ENCODE assay signal across 21 mouse cellular contexts in the genomic region with DNA sequence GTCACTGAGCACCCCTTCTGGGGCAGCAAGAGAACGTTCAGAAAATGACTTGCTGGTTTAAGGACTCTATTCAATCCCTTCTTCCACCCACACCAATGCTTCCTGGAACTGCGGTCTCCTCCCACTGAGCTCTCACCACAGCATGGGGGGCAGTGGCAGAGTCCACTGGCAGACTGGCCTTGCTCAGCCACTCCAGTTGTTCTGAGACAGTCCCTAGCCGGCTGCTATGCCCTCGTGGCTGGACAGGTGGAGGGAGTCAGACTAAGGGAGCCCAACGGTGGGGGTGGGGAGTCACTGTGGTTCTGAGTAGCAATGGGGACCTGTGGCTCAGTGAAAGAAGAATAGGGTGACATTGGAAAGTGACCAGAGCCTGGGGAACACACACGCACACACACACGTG. TPM values are rescaled to one million over a fixed set of nuclear protein-coding genes. Genes with fewer than 3 reads are reported as not detected.
DNase-seq lines count a peak whose midpoint lies in the region; ATAC-seq and TF ChIP-seq lines count a peak whose summit lies in the region.
"Had no signal": no experiment of that assay in that cellular context is flagged by ENCODE, and none has a peak within 500 bp of the region (broad histone marks: within the 10 kb centered on the region; RNA-seq: fewer than 3 reads in every experiment).

No protein-coding gene starts in this region.

- no peaks in the 10 kb centered on the region; the same call in 1 of the 2 replicates for H3K27me3 ChIP-seq in thymus, adult 2 months (ENCODE audit: control insufficient read depth, insufficient read depth, low read length)
- peaks cover 18% of the 10 kb centered on the region for H3K27me3 ChIP-seq in megakaryocyte, embryonic 14.5 days (replicated peaks)

- TF ChIP-seq CTCF in thymus, adult 2 months (IDR thresholded peaks at IDR 0.05; ENCODE audit: borderline replicate concordance, control insufficient read depth, extremely low read depth, insufficient read depth, low read length, poor library complexity): no peak

- DNase-seq in CD4-positive, CD25-positive, alpha-beta regulatory T cell, adult 2 months (ENCODE audit: low read depth, low spot score): peak; percentile 5
- DNase-seq in thymus, adult 2 months: peak; percentile 12
- no peak for DNase-seq in thymus, postnatal 0 days (ENCODE audit: low spot score)
- DNase-seq in thymus, postnatal 36 days: peak; percentile 11 to 27
- DNase-seq in cerebellum, adult 8-10 months: no peak
- DNase-seq in cerebellum, postnatal 4 days (ENCODE audit: low spot score in 2 of 2): no peak
- DNase-seq: cerebellum, adult 11 months; gastrocnemius, postnatal 36 days; heart, postnatal 14 days had no signal

- no peak overlapping the region for H3K4me3 ChIP-seq in thymus, adult 2 months (ENCODE audit: control insufficient read depth, insufficient read depth, low read length)
- peak overlapping the region; percentile 82 for H3K4me3 ChIP-seq in megakaryocyte, embryonic 14.5 days (replicated peaks)
- H3K4me3 ChIP-seq: forebrain, embryonic 10.5 days; heart, embryonic 10.5 days; hindbrain, embryonic 13.5 days; intestine, embryonic 15.5 days; left cerebral cortex, adult 2 months; limb, embryonic 12.5 days; liver, embryonic 15.5 days had no signal

- no peaks in the 10 kb centered on the region for H3K36me3 ChIP-seq in thymus, adult 2 months (ENCODE audit: control insufficient read depth, insufficient read depth, low read length)
- H3K36me3 ChIP-seq in megakaryocyte, embryonic 14.5 days (replicated peaks; ENCODE audit: low read length): peaks cover 14% of the 10 kb centered on the region
- H3K36me3 ChIP-seq: hindbrain, embryonic 13.5 days; intestine, embryonic 15.5 days; liver, embryonic 15.5 days had no signal

- no peak for TF ChIP-seq POLR2A in thymus, adult 2 months (IDR thresholded peaks at IDR 0.05; ENCODE audit: control insufficient read depth, extremely low read depth, insufficient read depth, low read length, poor library complexity)

- H3K4me1 ChIP-seq in thymus, adult 2 months (replicated peaks; ENCODE audit: control insufficient read depth, insufficient read depth, low read length): peaks cover 29% of the 10 kb centered on the region
- H3K4me1 ChIP-seq in megakaryocyte, embryonic 14.5 days: peaks cover 94% of the 10 kb centered on the region

- H3K9me3 ChIP-seq in megakaryocyte, embryonic 14.5 days: no peaks in the 10 kb centered on the region
- H3K9me3 ChIP-seq: heart, embryonic 10.5 days; hindbrain, embryonic 13.5 days; intestine, embryonic 15.5 days; limb, embryonic 12.5 days; liver, embryonic 15.5 days had no signal

- 7% methylated on average over 7 of the region's 7 CpGs for WGBS in thymus, adult 2 months

- H3K27ac ChIP-seq in thymus, adult 2 months (ENCODE audit: control insufficient read depth, insufficient read depth, low read length): no peak overlapping the region
- H3K27ac ChIP-seq: forebrain, embryonic 10.5 days; heart, embryonic 10.5 days; hindbrain, embryonic 13.5 days; intestine, embryonic 15.5 days; kidney, postnatal 0 days; left cerebral cortex, adult 2 months; limb, embryonic 12.5 days; liver, embryonic 15.5 days had no signal

- ATAC-seq in CD4-positive, CD25-positive, alpha-beta regulatory T cell, adult 4 months: no peak
- ATAC-seq: intestine, embryonic 15.5 days; lung, postnatal 0 days; midbrain, embryonic 16.5 days had no signal

RNA-seq across cellular contexts. Expression of a gene that starts 1.9 kb away (rescaled TPM):
- polyA plus RNA-seq in CD4-positive, CD25-positive, alpha-beta regulatory T cell, adult 4 months (2017; shearing (Covaris generic)): not detected
- 1.4 and 1.5 TPM in 2 replicates for polyA plus RNA-seq in thymus, adult 2 months (2012; rRNA removed)
- 0.66 and 0.98 TPM in 2 replicates for polyA plus RNA-seq in thymus, postnatal 0 days (2015; fragmentation: Nextera tagmentation; extraction: Ambion mirVana)
- 3.7 and 8.8 TPM in 2 replicates for polyA plus RNA-seq in megakaryocyte, embryonic 14.5 days (2012; ENCODE audit: insufficient read depth, low replicate concordance)

RNA-seq across cellular contexts. Expression of a gene that starts 58.5 kb away (rescaled TPM):
- 100 to 1,000 TPM; 304 to 334 TPM for polyA plus RNA-seq in CD4-positive, CD25-positive, alpha-beta regulatory T cell, adult 4 months (2017; shearing (Covaris generic))
- polyA plus RNA-seq in thymus, adult 2 months (2012; rRNA removed): 17.0 and 21.5 TPM in 2 replicates
- 458 and 464 TPM in 2 replicates for polyA plus RNA-seq in thymus, postnatal 0 days (2015; fragmentation: Nextera tagmentation; extraction: Ambion mirVana)
- polyA plus RNA-seq in megakaryocyte, embryonic 14.5 days (2012; ENCODE audit: insufficient read depth, low replicate concordance): 70.4 and 932 TPM in 2 replicates

Comparison
In these comparisons a context has a peak if more than half of its experiments do, and no peak if none do; other contexts are left out.
1. DNase-seq: peak in CD4-positive, CD25-positive, alpha-beta regulatory T cell, adult 2 months (single experiment), thymus, adult 2 months (single experiment) and thymus, postnatal 36 days (2 of 2); none in thymus, postnatal 0 days (single experiment), cerebellum, adult 8-10 months (single experiment) and cerebellum, postnatal 4 days (0 of 2).